Mouse (Mus musculus): Measurements from ENCODE around the gene Slc24a3.

Slc24a3 gene

DNA sequence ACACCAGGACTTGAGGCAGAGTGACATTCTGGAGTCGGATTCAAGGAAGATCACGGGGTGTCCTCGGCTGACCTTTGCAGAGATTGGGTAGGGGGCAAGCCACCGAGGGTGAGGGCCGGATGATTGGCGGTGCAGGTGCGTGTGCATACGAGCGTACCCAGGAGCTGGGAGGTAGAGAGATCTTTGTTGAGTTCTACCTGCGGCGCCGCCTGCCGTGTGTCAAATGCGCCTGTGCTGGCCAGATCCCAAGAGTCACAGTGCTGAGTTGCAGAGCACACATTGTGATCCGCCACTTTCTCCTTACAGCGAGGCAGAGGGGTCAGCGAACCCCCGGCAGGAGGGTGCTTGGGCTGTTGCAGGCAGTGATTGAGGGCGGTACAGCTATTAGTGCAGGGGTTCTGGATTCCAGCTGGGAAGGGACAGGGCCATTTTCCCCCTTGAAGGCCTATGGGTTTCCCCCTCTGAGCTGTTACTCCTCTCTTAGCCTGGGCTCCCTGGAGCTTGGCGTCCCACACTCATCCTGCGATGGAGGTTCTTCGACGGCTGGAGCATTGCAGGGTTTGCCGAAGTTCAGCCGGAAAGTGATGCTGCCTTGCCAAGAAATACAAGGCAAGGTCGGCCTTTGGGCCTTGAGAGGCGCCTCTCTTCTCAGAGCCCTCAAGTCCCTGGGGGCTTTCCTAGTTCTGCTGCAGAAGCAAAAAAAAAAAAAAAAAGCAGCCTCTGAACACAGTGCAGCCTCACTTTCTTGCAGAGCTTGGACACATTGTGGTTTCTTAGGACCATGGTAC, 508.4 kb downstream of the Slc24a3 start:
- intact Hi-C loops (cut with DNase I): no loop called here

GRCm38 (mm10) chr2:145676544-145676925, 509.0 kb downstream of the Slc24a3 start:
- intact Hi-C loops (cut with DNase I): no loop called here

DNA sequence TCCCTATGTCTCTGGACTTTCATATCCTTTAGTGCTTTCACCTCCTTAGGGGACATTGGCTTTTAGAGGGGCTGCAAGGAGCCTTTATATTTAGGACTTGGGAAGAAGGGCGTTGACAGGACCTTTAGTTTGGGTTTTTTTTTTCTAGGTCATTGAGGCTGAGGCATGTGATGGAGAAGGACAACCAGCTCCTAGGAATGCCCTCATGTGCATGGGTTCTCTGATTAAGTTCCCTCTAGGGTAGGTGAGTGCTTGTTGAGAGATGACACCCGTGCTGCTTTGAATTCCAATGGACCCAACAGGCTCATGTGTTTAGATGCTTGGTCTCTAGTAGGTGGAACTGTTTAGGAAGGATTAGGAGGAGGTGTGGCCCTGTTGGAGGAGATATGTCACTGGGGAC, 509.4 kb downstream of the Slc24a3 start:
- intact Hi-C loops (cut with DNase I): no loop called here

GRCm38 (mm10) chr2:145680141-145680540, 512.6 kb downstream of the Slc24a3 start:
- intact Hi-C loops (cut with DNase I): no loop called here

- intact Hi-C loops (cut with DNase I): no loop called here
Measured at GRCm38 (mm10) chr2:145680762-145681161, 513.2 kb downstream of the Slc24a3 start.

GRCm38 (mm10) chr2:145681626-145682025, 514.1 kb downstream of the Slc24a3 start:
- intact Hi-C loops (cut with DNase I): no loop called here

GRCm38 (mm10) chr2:145682924-145683323, 515.4 kb downstream of the Slc24a3 start:
- intact Hi-C loops (cut with DNase I): no loop called here

GRCm38 (mm10) chr2:145683536-145683935, 516.0 kb downstream of the Slc24a3 start:
- intact Hi-C loops (cut with DNase I): no loop called here

DNA sequence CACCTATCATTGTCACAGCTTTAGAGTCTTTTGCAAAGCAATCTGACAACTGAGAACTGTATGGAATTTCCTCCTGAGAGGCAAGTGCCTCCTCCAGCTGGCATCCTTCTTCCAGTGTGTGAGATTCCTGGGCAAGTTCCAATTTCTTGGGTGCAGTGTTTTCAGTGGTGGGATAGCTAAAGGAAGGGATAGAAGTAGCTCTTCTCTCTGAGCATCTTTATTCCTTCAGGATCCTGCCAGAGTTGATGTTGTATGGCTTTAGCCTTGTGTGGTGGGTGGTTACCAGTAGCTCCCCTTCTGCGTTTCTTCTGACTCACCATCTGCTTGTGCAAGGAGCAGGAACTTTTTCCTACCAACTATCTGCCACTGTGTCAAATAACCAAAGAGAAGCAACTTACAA, 516.6 kb downstream of the Slc24a3 start:
- intact Hi-C loops (cut with DNase I): no loop called here

DNA sequence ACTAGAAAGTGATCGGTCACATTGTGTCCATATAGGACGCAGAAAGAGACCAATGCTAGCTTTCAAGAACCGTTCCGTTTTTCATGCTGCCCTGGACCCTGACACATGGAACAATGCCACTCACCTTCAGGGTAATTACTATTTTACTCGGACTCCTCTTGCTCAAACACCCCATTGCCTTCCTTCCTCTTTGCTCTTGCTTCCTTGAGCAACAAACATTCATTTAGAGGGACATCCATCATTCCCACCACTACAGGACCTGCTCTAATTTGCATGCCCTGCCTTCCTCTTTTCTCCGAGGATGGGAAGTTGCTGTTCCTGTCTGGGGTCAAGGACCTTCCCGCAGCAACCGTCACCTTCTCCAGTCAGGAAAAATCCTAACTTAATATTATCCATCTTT, 517.3 kb downstream of the Slc24a3 start:
- intact Hi-C loops (cut with DNase I): no loop called here

- intact Hi-C loops (cut with DNase I): no loop called here
Measured at GRCm38 (mm10) chr2:145686017-145686416, 518.5 kb downstream of the Slc24a3 start.

GRCm38 (mm10) chr2:145691367-145692009, 523.9 kb downstream of the Slc24a3 start:
- intact Hi-C loops (cut with DNase I): no loop called here
